Mouse (Mus musculus): ENCODE data around the gene Slc5a5. TPM values are rescaled to one million over a fixed set of nuclear protein-coding genes. Genes with fewer than 3 reads are reported as not detected.
A peak's percentile ranks its signal among the peaks of the same experiment; 100 is the strongest.

The Slc5a5 gene
- polyA plus RNA-seq, 1 experiment from 2014 or later, result 8.2 TPM

- no peak overlapping the region for H3K4me2 ChIP-seq (ENCODE audit: low read depth, low read length)
- no peak for ATAC-seq (ENCODE audit: insufficient read depth, low FRiP score)
- no peaks in the 10 kb centered on the region for H3K27me3 ChIP-seq (ENCODE audit: control insufficient read depth, insufficient read depth, low read length)
- H3K9ac ChIP-seq (ENCODE audit: low read length), result 0 out of 2 replicates have a peak overlapping the region, but pooled peaks have one; percentile 19
- H3K4me1 ChIP-seq (ENCODE audit: control insufficient read depth, insufficient read depth, low read length), result peaks cover 28% of the 10 kb centered on the region
- 89% methylated on average over 12 of the region's 12 CpGs for WGBS
- H3K9me3 ChIP-seq (replicated peaks; ENCODE audit: control insufficient read depth, low read length), result no peaks in the 10 kb centered on the region
- H3K27ac ChIP-seq (ENCODE audit: low read length), result no peak overlapping the region
- H3K36me3 ChIP-seq (ENCODE audit: control insufficient read depth, insufficient read depth, low read length), result 0 out of 2 replicates have a peak, but pooled peaks cover 4% of the 10 kb centered on the region
- no peak overlapping the region for H3K4me3 ChIP-seq (replicated peaks; ENCODE audit: low read length)
These were observed 55.9 kb downstream of the Slc5a5 start for GRCm38 (mm10) chr8:70836666-70837065.

- H3K9ac ChIP-seq (ENCODE audit: low read length), result no peak overlapping the region
- H3K27me3 ChIP-seq (ENCODE audit: control insufficient read depth, insufficient read depth, low read length), result no peaks in the 10 kb centered on the region
- WGBS, result 98% methylated on average over 3 of the region's 3 CpGs
- H3K4me3 ChIP-seq (replicated peaks; ENCODE audit: low read length), result no peak overlapping the region
- no peaks in the 10 kb centered on the region for H3K9me3 ChIP-seq (replicated peaks; ENCODE audit: control insufficient read depth, low read length)
- no peak for ATAC-seq (ENCODE audit: insufficient read depth, low FRiP score)
- H3K4me1 ChIP-seq (ENCODE audit: control insufficient read depth, insufficient read depth, low read length), result peaks cover 12% of the 10 kb centered on the region
- 0 out of 2 replicates have a peak, but pooled peaks cover 4% of the 10 kb centered on the region for H3K36me3 ChIP-seq (ENCODE audit: control insufficient read depth, insufficient read depth, low read length)
- no peak overlapping the region for H3K27ac ChIP-seq (ENCODE audit: low read length)
- H3K4me2 ChIP-seq (ENCODE audit: low read depth, low read length), result no peak overlapping the region
These were observed 58.5 kb downstream of the Slc5a5 start for GRCm38 (mm10) chr8:70834071-70834470.

GRCm38 (mm10) chr8:70833520-70833919 is 59.0 kb downstream of the Slc5a5 start:
- 0 out of 2 replicates have a peak overlapping the region, but pooled peaks have one; percentile 10 for H3K9ac ChIP-seq (ENCODE audit: low read length)
- H3K9me3 ChIP-seq (replicated peaks; ENCODE audit: control insufficient read depth, low read length), result no peaks in the 10 kb centered on the region
- H3K4me3 ChIP-seq (replicated peaks; ENCODE audit: low read length), result no peak overlapping the region
- no peak overlapping the region for H3K4me2 ChIP-seq (ENCODE audit: low read depth, low read length)
- no peak for ATAC-seq (ENCODE audit: insufficient read depth, low FRiP score)
- WGBS, result 42% methylated on average over 15 of the region's 15 CpGs
- H3K27ac ChIP-seq (ENCODE audit: low read length), result no peak overlapping the region
- 0 out of 2 replicates have a peak, but pooled peaks cover 4% of the 10 kb centered on the region for H3K36me3 ChIP-seq (ENCODE audit: control insufficient read depth, insufficient read depth, low read length)
- no peaks in the 10 kb centered on the region for H3K27me3 ChIP-seq (ENCODE audit: control insufficient read depth, insufficient read depth, low read length)
- H3K4me1 ChIP-seq (ENCODE audit: control insufficient read depth, insufficient read depth, low read length), result peaks cover 7% of the 10 kb centered on the region

GRCm38 (mm10) chr8:70833018-70833482 is 59.5 kb downstream of the Slc5a5 start:
- peak overlapping the region; percentile 45; the same call in 1 of the 2 replicates for H3K9ac ChIP-seq (ENCODE audit: low read length)
- no peak for ATAC-seq (ENCODE audit: insufficient read depth, low FRiP score)
- 0 out of 2 replicates have a peak, but pooled peaks cover 4% of the 10 kb centered on the region for H3K36me3 ChIP-seq (ENCODE audit: control insufficient read depth, insufficient read depth, low read length)
- no peak overlapping the region for H3K27ac ChIP-seq (ENCODE audit: low read length)
- H3K4me2 ChIP-seq (ENCODE audit: low read depth, low read length), result no peak overlapping the region
- H3K4me3 ChIP-seq (replicated peaks; ENCODE audit: low read length), result no peak overlapping the region
- H3K4me1 ChIP-seq (ENCODE audit: control insufficient read depth, insufficient read depth, low read length), result peaks cover 4% of the 10 kb centered on the region; the same call in 1 of the 2 replicates
- H3K27me3 ChIP-seq (ENCODE audit: control insufficient read depth, insufficient read depth, low read length), result no peaks in the 10 kb centered on the region
- no peaks in the 10 kb centered on the region for H3K9me3 ChIP-seq (replicated peaks; ENCODE audit: control insufficient read depth, low read length)
- WGBS, result 48% methylated on average over 9 of the region's 9 CpGs

MicroRNAs encoded within 50 kb of the gene (microRNA counts, 519-probe panel; counts per million panel counts)
- not detected for microRNA mmu-miR-1969

Small RNAs within 50 kb of the gene (microRNA-seq; reads per million reads assigned to microRNA genes)
- gene Mir1969 (0.50 reads per million), gene Mir7067 (0.66 reads per million)

Other genes with a start within 250 kb of the Slc5a5 start
- gene Pgpep1, start 232.4 kb downstream of the Slc5a5 start, polyA plus RNA-seq (2015; fragmentation: Nextera tagmentation; extraction: Ambion mirVana), result 47.4 and 57.5 TPM in 2 replicates
- gene Lsm4, start 219.5 kb downstream of the Slc5a5 start, polyA plus RNA-seq (2015; fragmentation: Nextera tagmentation; extraction: Ambion mirVana), result 154 and 173 TPM in 2 replicates
- gene Jund, start 193.8 kb downstream of the Slc5a5 start, polyA plus RNA-seq (2015; fragmentation: Nextera tagmentation; extraction: Ambion mirVana), result 22.5 and 30.0 TPM in 2 replicates
- not detected in 2 replicates for gene Iqcn, start 189.3 kb downstream of the Slc5a5 start, polyA plus RNA-seq (2015; fragmentation: Nextera tagmentation; extraction: Ambion mirVana)
- gene Gm3336, start 174.2 kb downstream of the Slc5a5 start, polyA plus RNA-seq (2015; fragmentation: Nextera tagmentation; extraction: Ambion mirVana), result 2.0 and 4.2 TPM in 2 replicates
- gene Pde4c, start 169.0 kb downstream of the Slc5a5 start, polyA plus RNA-seq (2015; fragmentation: Nextera tagmentation; extraction: Ambion mirVana), result 0.23 and 0.84 TPM in 2 replicates
- gene Rab3a, start 138.1 kb downstream of the Slc5a5 start, polyA plus RNA-seq (2015; fragmentation: Nextera tagmentation; extraction: Ambion mirVana), result 23.4 and 23.8 TPM in 2 replicates
- gene Mpv17l2, start 131.8 kb downstream of the Slc5a5 start, polyA plus RNA-seq (2015; fragmentation: Nextera tagmentation; extraction: Ambion mirVana), result 47.6 and 54.3 TPM in 2 replicates
- 57.6 and 60.8 TPM in 2 replicates for gene Pik3r2, start 116.0 kb downstream of the Slc5a5 start, polyA plus RNA-seq (2015; fragmentation: Nextera tagmentation; extraction: Ambion mirVana)
- 10.0 and 10.5 TPM in 2 replicates for gene Mast3, start 87.7 kb downstream of the Slc5a5 start, polyA plus RNA-seq (2015; fragmentation: Nextera tagmentation; extraction: Ambion mirVana)
- 0.23 TPM in 1 of 2 replicates, not detected in the other for gene Il12rb1, start 84.3 kb downstream of the Slc5a5 start, polyA plus RNA-seq (2015; fragmentation: Nextera tagmentation; extraction: Ambion mirVana)
- gene Arrdc2, start 53.0 kb downstream of the Slc5a5 start, polyA plus RNA-seq (2015; fragmentation: Nextera tagmentation; extraction: Ambion mirVana), result 6.0 and 7.1 TPM in 2 replicates
- gene Kcnn1, start 29.5 kb downstream of the Slc5a5 start, polyA plus RNA-seq (2015; fragmentation: Nextera tagmentation; extraction: Ambion mirVana), result 1.4 TPM in 2 replicates
- gene Ccdc124, start 18.8 kb downstream of the Slc5a5 start, polyA plus RNA-seq (2015; fragmentation: Nextera tagmentation; extraction: Ambion mirVana), result 85.6 and 89.6 TPM in 2 replicates
- gene Rpl18a, start 4.7 kb upstream of the Slc5a5 start, polyA plus RNA-seq (2015; fragmentation: Nextera tagmentation; extraction: Ambion mirVana), result 3,565 and 3,656 TPM in 2 replicates
- gene Map1s, start 13.2 kb upstream of the Slc5a5 start, polyA plus RNA-seq (2015; fragmentation: Nextera tagmentation; extraction: Ambion mirVana), result 39.8 and 41.4 TPM in 2 replicates

All from stomach, embryonic 16.5 days (tissue).